Mouse (Mus musculus): ENCODE measurements around the gene Qpct. TPM values are rescaled to one million over a fixed set of nuclear protein-coding genes. Genes with fewer than 3 reads are reported as not detected.

Qpct gene
- polyA plus RNA-seq, 1 experiment from 2014 or later, result 9.8 TPM

GRCm38 (mm10) chr17:79135826-79136225, 84.1 kb downstream of the Qpct start:
- H3K9me3 ChIP-seq, result no peaks in the 10 kb centered on the region
- ATAC-seq (ENCODE audit: low FRiP score, low read depth), result no peak
- no peak overlapping the region for H3K4me2 ChIP-seq (replicated peaks)
- H3K27ac ChIP-seq (replicated peaks), result no peak overlapping the region
- 92% methylated on average over 6 of the region's 6 CpGs for WGBS
- H3K4me1 ChIP-seq, result no peaks in the 10 kb centered on the region
- H3K9ac ChIP-seq (replicated peaks), result no peak overlapping the region
- no peaks in the 10 kb centered on the region for H3K36me3 ChIP-seq
- H3K27me3 ChIP-seq, result no peaks in the 10 kb centered on the region
- no peak overlapping the region for H3K4me3 ChIP-seq

GRCm38 (mm10) chr17:79136401-79136800, 84.7 kb downstream of the Qpct start:
- 100% methylated on average over 2 of the region's 2 CpGs for WGBS
- ATAC-seq (ENCODE audit: low FRiP score, low read depth), result no peak
- Histone ChIP-seq H3K9me3 (no peaks in the 10 kb centered on the region), H3K4me1 (no peaks in the 10 kb centered on the region), H3K27ac (replicated peaks) (no peak overlapping the region), H3K4me3 (no peak overlapping the region), H3K4me2 (replicated peaks) (no peak overlapping the region), H3K36me3 (no peaks in the 10 kb centered on the region), H3K9ac (replicated peaks) (no peak overlapping the region), H3K27me3 (no peaks in the 10 kb centered on the region)

Other genes starting within 250 kb of the Qpct start
- 22.0 and 23.3 TPM in 2 replicates for gene Heatr5b, start 216.5 kb upstream of the Qpct start, polyA plus RNA-seq (2016; fragmentation: Nextera tagmentation; extraction: Ambion mirVana)
- gene Gpatch11, start 216.3 kb upstream of the Qpct start, polyA plus RNA-seq (2016; fragmentation: Nextera tagmentation; extraction: Ambion mirVana), result 44.6 and 48.2 TPM in 2 replicates
- 5.0 and 7.0 TPM in 2 replicates for gene Eif2ak2, start 169.3 kb upstream of the Qpct start, polyA plus RNA-seq (2016; fragmentation: Nextera tagmentation; extraction: Ambion mirVana)
- 0.08 TPM in 1 of 2 replicates, not detected in the other for gene Sult6b1, start 144.9 kb upstream of the Qpct start, polyA plus RNA-seq (2016; fragmentation: Nextera tagmentation; extraction: Ambion mirVana)
- gene Cebpzos, start 135.4 kb upstream of the Qpct start, polyA plus RNA-seq (2016; fragmentation: Nextera tagmentation; extraction: Ambion mirVana), result 112 and 113 TPM in 2 replicates
- 62.1 and 67.7 TPM in 2 replicates for gene Cebpz, start 114.8 kb upstream of the Qpct start, polyA plus RNA-seq (2016; fragmentation: Nextera tagmentation; extraction: Ambion mirVana)
- gene Ndufaf7, start 114.8 kb upstream of the Qpct start, polyA plus RNA-seq (2016; fragmentation: Nextera tagmentation; extraction: Ambion mirVana), result 52.2 and 54.8 TPM in 2 replicates
- gene Prkd3, start 31.1 kb upstream of the Qpct start, polyA plus RNA-seq (2016; fragmentation: Nextera tagmentation; extraction: Ambion mirVana), result 43.0 and 43.1 TPM in 2 replicates

Data from midbrain, embryonic 12.5 days (tissue).